Mouse (Mus musculus) megakaryocyte, embryonic 14.5 days (primary cell): ENCODE results near the gene Dsp. TPM values are rescaled to one million over a fixed set of nuclear protein-coding genes. Genes with fewer than 3 reads are reported as not detected.

Experiments used
- H3K27me3 ChIP-seq: replicated peaks from 2 replicates; pipeline ENCODE3; 2012; ENCODE audit warnings: inconsistent platforms
- H3K36me3 ChIP-seq: replicated peaks from 2 replicates; pipeline ENCODE3; 2012; ENCODE audit warnings: low read length, inconsistent platforms, mixed read lengths
- H3K4me1 ChIP-seq: 2 replicates; pipeline ENCODE4 v1.6.1; 2012; ENCODE audit warnings: inconsistent platforms
- H3K4me3 ChIP-seq: replicated peaks from 2 replicates; pipeline ENCODE3; 2012; ENCODE audit warnings: moderate library complexity, mild to moderate bottlenecking, inconsistent platforms
- H3K9me3 ChIP-seq: 2 replicates; pipeline ENCODE4 v1.6.1; 2012; ENCODE audit warnings: inconsistent platforms
- FLI1 ChIP-seq: IDR thresholded peaks from 2 replicates; pipeline ENCODE4 v1.6.1; 2012; ENCODE audit warnings: low read length, inconsistent platforms, mixed read lengths
- GATA1 ChIP-seq: IDR thresholded peaks from 3 replicates; pipeline ENCODE4 v1.6.1; 2012; ENCODE audit warnings: mixed read lengths, low read length, inconsistent platforms, borderline replicate concordance
- polyA plus RNA-seq: library from polyadenylated mRNA; stranded (reverse); fragments of >175 nt; gene quantifications from 2 replicates; pipeline ENCODE4 v1.2.3, GENCODE M21; 2012; ENCODE audit warnings: low replicate concordance; ENCODE audit not compliant: insufficient read depth

Dsp gene
- 0.09 TPM in 1 of 2 replicates, not detected in the other for polyA plus RNA-seq

DNA sequence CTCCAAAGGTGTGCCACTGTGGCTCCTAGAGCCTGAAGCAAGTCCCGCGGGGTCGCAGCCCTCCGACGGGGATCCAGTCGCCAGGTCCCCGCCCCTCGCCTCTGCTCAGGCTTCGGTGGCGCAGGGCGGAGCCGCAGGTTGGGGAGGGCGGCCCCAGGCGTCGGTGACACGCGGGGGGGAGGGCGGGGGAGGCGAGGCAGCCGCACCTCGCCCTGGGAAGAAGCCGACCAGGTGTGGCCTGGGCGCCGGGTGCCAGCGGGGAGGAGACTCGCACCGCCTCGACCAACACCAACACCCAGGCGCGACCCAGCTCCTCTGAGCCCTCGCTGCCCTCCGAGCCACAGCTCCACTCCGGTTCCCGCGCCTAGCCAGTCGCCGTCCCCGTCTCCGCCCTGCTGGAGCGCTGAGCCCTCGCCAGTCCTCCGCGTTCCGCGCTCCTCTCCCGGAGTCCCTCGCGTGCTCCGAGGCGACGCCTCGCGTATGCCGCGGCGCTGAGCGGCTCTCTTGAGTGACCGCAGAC lies at the start of gene Dsp:
Dsp (plus strand) TSS at position 226 of the 520 bp plus-strand sequence.
- TF ChIP-seq GATA1 (no peak), FLI1 (no peak)
- no peaks in the 10 kb centered on the region for H3K9me3 ChIP-seq
- no peaks in the 10 kb centered on the region for H3K36me3 ChIP-seq
- H3K4me1 ChIP-seq: peaks cover 22% of the 10 kb centered on the region
- H3K27me3 ChIP-seq: peaks cover 67% of the 10 kb centered on the region
- H3K4me3 ChIP-seq: peak within 1 kb of the TSS; percentile 92

- no peaks in the 10 kb centered on the region for H3K36me3 ChIP-seq
- no peaks in the 10 kb centered on the region for H3K4me1 ChIP-seq
- no peaks in the 10 kb centered on the region for H3K27me3 ChIP-seq
- H3K4me3 ChIP-seq: no peak overlapping the region
- TF ChIP-seq GATA1 (no peak), FLI1 (no peak)
- no peaks in the 10 kb centered on the region for H3K9me3 ChIP-seq
These were observed 47.7 kb upstream of the Dsp start for GRCm38 (mm10) chr13:38103406-38103805.

DNA sequence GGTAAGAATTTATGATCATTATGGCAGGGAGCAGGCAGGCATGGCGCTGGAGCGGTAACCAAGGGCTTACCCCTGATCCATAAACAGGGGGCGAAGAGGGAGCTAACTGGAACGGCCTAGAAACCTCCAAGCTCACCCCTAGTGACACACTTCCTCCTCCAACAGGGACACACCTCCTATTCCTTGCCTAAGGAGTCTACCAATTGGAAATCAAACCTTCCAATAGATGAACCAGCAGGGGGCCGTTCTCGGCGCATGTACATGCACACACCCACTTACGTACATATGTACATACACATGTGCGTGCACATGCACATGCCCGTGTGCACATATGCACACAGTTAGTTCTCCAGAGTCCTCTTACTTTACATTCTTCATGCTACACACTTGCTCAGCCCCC lies 46.6 kb upstream of the Dsp start:
- no peak for TF ChIP-seq GATA1
- TF ChIP-seq FLI1: no peak
- H3K4me1 ChIP-seq: no peaks in the 10 kb centered on the region
- H3K4me3 ChIP-seq: no peak overlapping the region
- H3K9me3 ChIP-seq: no peaks in the 10 kb centered on the region
- H3K27me3 ChIP-seq: peaks cover 2% of the 10 kb centered on the region
- no peaks in the 10 kb centered on the region for H3K36me3 ChIP-seq

- Histone ChIP-seq H3K27me3 (peaks cover 2% of the 10 kb centered on the region), H3K4me1 (no peaks in the 10 kb centered on the region), H3K9me3 (no peaks in the 10 kb centered on the region), H3K36me3 (no peaks in the 10 kb centered on the region), H3K4me3 (no peak overlapping the region)
- TF ChIP-seq GATA1 (no peak), FLI1 (no peak)
These were observed 42.0 kb upstream of the Dsp start for GRCm38 (mm10) chr13:38109081-38109480.

- H3K27me3 ChIP-seq: peaks cover 11% of the 10 kb centered on the region
These were observed 28.8 kb upstream of the Dsp start for GRCm38 (mm10) chr13:38122321-38122720.

GRCm38 (mm10) chr13:38123666-38124065 lies 27.4 kb upstream of the Dsp start:
- no peaks in the 10 kb centered on the region for H3K36me3 ChIP-seq
- H3K4me3 ChIP-seq: no peak overlapping the region
- no peaks in the 10 kb centered on the region for H3K9me3 ChIP-seq
- H3K27me3 ChIP-seq: peaks cover 12% of the 10 kb centered on the region
- TF ChIP-seq GATA1 (no peak), FLI1 (no peak)
- H3K4me1 ChIP-seq: peaks cover 3% of the 10 kb centered on the region; the same call in 1 of the 2 replicates

More at GRCm38 (mm10) chr13:38122321-38122720, 28.8 kb upstream of the Dsp start:
- TF ChIP-seq FLI1: no peak
- TF ChIP-seq GATA1: no peak
- Histone ChIP-seq H3K36me3 (no peaks in the 10 kb centered on the region), H3K4me1 (peaks cover 3% of the 10 kb centered on the region; the same call in 1 of the 2 replicates), H3K4me3 (no peak overlapping the region), H3K9me3 (no peaks in the 10 kb centered on the region; the same call in 1 of the 2 replicates)

DNA sequence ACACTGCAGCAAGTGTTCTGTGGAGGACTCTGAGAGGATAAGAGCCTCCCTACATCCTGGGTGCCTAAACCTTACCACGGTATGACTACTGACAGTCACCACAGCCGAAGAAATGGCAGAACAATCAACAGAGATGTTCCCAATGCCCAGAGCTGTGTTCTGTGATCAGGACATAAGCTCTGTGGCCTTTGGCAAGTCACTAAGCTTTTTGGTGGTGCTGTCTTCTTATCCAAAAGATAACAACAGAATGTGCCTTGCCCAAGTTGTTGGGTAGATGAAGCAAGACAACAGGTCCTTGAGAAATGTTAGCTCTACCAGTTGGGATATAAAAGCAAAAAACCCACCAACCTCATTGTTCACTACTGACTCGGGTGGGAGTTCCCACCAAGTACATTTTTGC lies 23.4 kb upstream of the Dsp start:
- peaks cover 3% of the 10 kb centered on the region; the same call in 1 of the 2 replicates for H3K4me1 ChIP-seq
- no peaks in the 10 kb centered on the region for H3K36me3 ChIP-seq
- TF ChIP-seq GATA1: no peak
- no peaks in the 10 kb centered on the region for H3K9me3 ChIP-seq
- no peak overlapping the region for H3K4me3 ChIP-seq
- H3K27me3 ChIP-seq: peaks cover 14% of the 10 kb centered on the region

- Histone ChIP-seq H3K36me3 (no peaks in the 10 kb centered on the region), H3K9me3 (no peaks in the 10 kb centered on the region), H3K4me3 (no peak overlapping the region), H3K4me1 (peaks cover 3% of the 10 kb centered on the region; the same call in 1 of the 2 replicates), H3K27me3 (peaks cover 14% of the 10 kb centered on the region)
- TF ChIP-seq GATA1 (no peak), FLI1 (no peak)
These were observed 22.8 kb upstream of the Dsp start for GRCm38 (mm10) chr13:38128246-38128645.

GRCm38 (mm10) chr13:38129492-38129891 lies 21.6 kb upstream of the Dsp start:
- Histone ChIP-seq H3K9me3 (no peaks in the 10 kb centered on the region), H3K27me3 (peaks cover 14% of the 10 kb centered on the region), H3K36me3 (no peaks in the 10 kb centered on the region), H3K4me1 (peaks cover 3% of the 10 kb centered on the region; the same call in 1 of the 2 replicates), H3K4me3 (no peak overlapping the region)
- TF ChIP-seq FLI1 (no peak), GATA1 (no peak)

DNA sequence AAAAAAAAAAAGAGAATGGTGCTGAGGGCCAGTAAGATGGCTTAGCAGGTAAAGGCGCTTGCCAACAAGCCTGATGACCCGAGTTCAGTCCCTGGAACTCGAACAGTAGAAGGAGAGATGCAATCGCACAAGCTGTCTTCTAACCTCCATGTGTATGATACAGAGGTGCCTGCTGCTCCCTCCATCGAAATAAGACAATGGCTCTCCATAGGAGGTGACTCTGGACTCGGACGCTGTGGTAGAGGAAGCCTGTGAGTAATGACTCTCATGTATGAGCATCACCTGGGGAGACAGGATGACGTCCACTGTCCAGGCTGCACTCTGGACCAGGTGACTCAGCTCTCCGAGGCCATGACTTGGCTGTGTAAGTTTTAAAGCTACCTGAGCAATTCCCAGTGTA lies 21.0 kb upstream of the Dsp start:
- no peaks in the 10 kb centered on the region for H3K9me3 ChIP-seq
- peaks cover 3% of the 10 kb centered on the region; the same call in 1 of the 2 replicates for H3K4me1 ChIP-seq
- TF ChIP-seq FLI1 (no peak), GATA1 (no peak)
- no peaks in the 10 kb centered on the region for H3K36me3 ChIP-seq
- H3K27me3 ChIP-seq: peaks cover 12% of the 10 kb centered on the region
- no peak overlapping the region for H3K4me3 ChIP-seq

GRCm38 (mm10) chr13:38133016-38133528 lies 18.0 kb upstream of the Dsp start:
- H3K9me3 ChIP-seq: no peaks in the 10 kb centered on the region
- TF ChIP-seq GATA1 (no peak), FLI1 (no peak)
- H3K27me3 ChIP-seq: peaks cover 12% of the 10 kb centered on the region
- no peaks in the 10 kb centered on the region for H3K4me1 ChIP-seq
- H3K36me3 ChIP-seq: no peaks in the 10 kb centered on the region
- no peak overlapping the region for H3K4me3 ChIP-seq
